Mouse (Mus musculus) liver, embryonic 11.5 days (tissue): ENCODE results near the gene Fryl. TPM values are rescaled to one million over a fixed set of nuclear protein-coding genes. Genes with fewer than 3 reads are reported as not detected.

Experiments
- ATAC-seq: fragments of 200-750 bp; cut with Nextera tagmentation; replicated peaks from 2 replicates; pipeline ENCODE4 v1.8.0; 2017; ENCODE audit warnings: moderate number of reproducible peaks, mild to moderate bottlenecking, moderate TSS enrichment, moderate library complexity; ENCODE audit not compliant: low FRiP score
- DNase-seq: peaks from one replicate; pipeline ENCODE4 v3.0.0-alpha.2; 2017; ENCODE audit warnings: low spot score
- H3K27ac ChIP-seq: fragments of 300-500 bp; sonication (generic); 2 replicates; pipeline ENCODE4 v1.5.1; 2014; ENCODE audit warnings: mild to moderate bottlenecking, low read depth, low read length, control low read depth
- H3K27me3 ChIP-seq: fragments of 300-500 bp; sonication (generic); replicated peaks from 2 replicates; pipeline ENCODE4 v1.6.1; 2014; ENCODE audit warnings: low read length, mixed read lengths; ENCODE audit not compliant: control insufficient read depth, insufficient read depth
- H3K36me3 ChIP-seq: fragments of 300-500 bp; sonication (generic); 2 replicates; pipeline ENCODE4 v1.6.1; 2014; ENCODE audit warnings: mild to moderate bottlenecking, low read length, moderate library complexity, mixed read lengths; ENCODE audit not compliant: control insufficient read depth, insufficient read depth
- H3K4me1 ChIP-seq: fragments of 300-500 bp; sonication (generic); replicated peaks from 2 replicates; pipeline ENCODE4 v1.6.1; 2014; ENCODE audit warnings: low read length, mixed read lengths; ENCODE audit not compliant: control insufficient read depth, insufficient read depth
- H3K4me2 ChIP-seq: fragments of 300-500 bp; sonication (generic); 2 replicates; pipeline ENCODE4 v1.6.1; 2014; ENCODE audit warnings: mild to moderate bottlenecking, control low read depth, moderate library complexity
- H3K4me3 ChIP-seq: fragments of 300-500 bp; sonication (generic); 2 replicates; pipeline ENCODE4 v1.5.1; 2014; ENCODE audit warnings: low read depth, low read length, control low read depth
- H3K9ac ChIP-seq: fragments of 300-500 bp; sonication (generic); 2 replicates; pipeline ENCODE4 v1.6.1; 2014; ENCODE audit warnings: low read depth, low read length, control low read depth
- H3K9me3 ChIP-seq: fragments of 300-500 bp; sonication (generic); 2 replicates; pipeline ENCODE4 v1.6.1; 2016; ENCODE audit warnings: low read length, inconsistent platforms, mixed read lengths; ENCODE audit not compliant: control insufficient read depth
- WGBS: fragments of 180-500 bp; shearing (Covaris S2); extraction: QIAGEN DNeasy Blood & Tissue Kit; methylation state at CpG from one replicate; pipeline ENCODE4 v1.1.7; 2014; 5-methylcytosine and 5-hydroxymethylcytosine counted together
- polyA plus RNA-seq: library from polyadenylated mRNA; unstranded; fragments of >200 nt; fragmentation: Nextera tagmentation; extraction: Ambion mirVana; gene quantifications from 2 replicates; pipeline ENCODE4 v1.2.1, GENCODE M21; 2014

Gene Fryl
- polyA plus RNA-seq, 1 experiment from 2014 or later: 39.7 TPM

- H3K9ac ChIP-seq: no peak overlapping the region
- H3K4me2 ChIP-seq: no peak overlapping the region
- no peak overlapping the region for H3K27ac ChIP-seq
- H3K4me3 ChIP-seq: no peak overlapping the region
- DNase-seq: no peak
- 64% methylated on average over 5 of the region's 5 CpGs for WGBS
- no peak for ATAC-seq
- H3K9me3 ChIP-seq: no peaks in the 10 kb centered on the region
- no peaks in the 10 kb centered on the region for H3K36me3 ChIP-seq
- H3K4me1 ChIP-seq: no peaks in the 10 kb centered on the region
- H3K27me3 ChIP-seq: no peaks in the 10 kb centered on the region
These were observed 30.2 kb upstream of the Fryl start for GRCm38 (mm10) chr5:73286603-73287002.

- H3K4me2 ChIP-seq: no peak overlapping the region
- no peaks in the 10 kb centered on the region for H3K36me3 ChIP-seq
- H3K27ac ChIP-seq: no peak overlapping the region
- H3K4me1 ChIP-seq: no peaks in the 10 kb centered on the region
- H3K9ac ChIP-seq: no peak overlapping the region
- DNase-seq (no peak), ATAC-seq (no peak)
- no peaks in the 10 kb centered on the region for H3K9me3 ChIP-seq
- H3K27me3 ChIP-seq: no peaks in the 10 kb centered on the region
- no peak overlapping the region for H3K4me3 ChIP-seq
- 77% methylated on average over 3 of the region's 3 CpGs for WGBS
These were observed 29.1 kb upstream of the Fryl start for GRCm38 (mm10) chr5:73285470-73285978.

- no peak overlapping the region for H3K4me2 ChIP-seq
- no peak overlapping the region for H3K27ac ChIP-seq
These were observed 27.6 kb upstream of the Fryl start for GRCm38 (mm10) chr5:73284046-73284445.

GRCm38 (mm10) chr5:73280567-73280850 is 24.1 kb upstream of the Fryl start:
- H3K4me1 ChIP-seq: no peaks in the 10 kb centered on the region
- no peak overlapping the region for H3K27ac ChIP-seq
- no peak overlapping the region for H3K4me2 ChIP-seq
- no peaks in the 10 kb centered on the region for H3K9me3 ChIP-seq
- H3K9ac ChIP-seq: no peak overlapping the region
- DNase-seq (no peak), ATAC-seq (no peak)
- no peaks in the 10 kb centered on the region for H3K27me3 ChIP-seq
- no peak overlapping the region for H3K4me3 ChIP-seq
- WGBS: 74% methylated on average over 4 of the region's 4 CpGs
- no peaks in the 10 kb centered on the region for H3K36me3 ChIP-seq

More at GRCm38 (mm10) chr5:73284046-73284445, 27.6 kb upstream of the Fryl start:
- no peaks in the 10 kb centered on the region for H3K27me3 ChIP-seq
- H3K4me3 ChIP-seq: no peak overlapping the region
- H3K4me1 ChIP-seq: no peaks in the 10 kb centered on the region
- no peak for ATAC-seq
- H3K36me3 ChIP-seq: no peaks in the 10 kb centered on the region
- H3K9ac ChIP-seq: no peak overlapping the region
- H3K9me3 ChIP-seq: no peaks in the 10 kb centered on the region
- DNase-seq: no peak

GRCm38 (mm10) chr5:73279732-73280566 is 23.5 kb upstream of the Fryl start:
- no peak overlapping the region for H3K4me3 ChIP-seq
- H3K27me3 ChIP-seq: no peaks in the 10 kb centered on the region
- no peak for ATAC-seq
- 75% methylated on average over 4 of the region's 4 CpGs for WGBS
- no peaks in the 10 kb centered on the region for H3K9me3 ChIP-seq
- H3K27ac ChIP-seq: no peak overlapping the region
- DNase-seq: no peak
- no peak overlapping the region for H3K9ac ChIP-seq
- no peaks in the 10 kb centered on the region for H3K36me3 ChIP-seq
- H3K4me1 ChIP-seq: no peaks in the 10 kb centered on the region
- no peak overlapping the region for H3K4me2 ChIP-seq

- no peak overlapping the region for H3K9ac ChIP-seq
- DNase-seq: no peak
These were observed 22.8 kb upstream of the Fryl start for GRCm38 (mm10) chr5:73279190-73279589.

GRCm38 (mm10) chr5:73274941-73275340 is 18.5 kb upstream of the Fryl start:
- H3K9me3 ChIP-seq: no peaks in the 10 kb centered on the region
- WGBS: 79% methylated on average over 2 of the region's 2 CpGs
- no peaks in the 10 kb centered on the region for H3K36me3 ChIP-seq
- no peak overlapping the region for H3K4me2 ChIP-seq
- no peak overlapping the region for H3K9ac ChIP-seq
- ATAC-seq (no peak), DNase-seq (no peak)
- H3K27ac ChIP-seq: no peak overlapping the region
- H3K4me1 ChIP-seq: no peaks in the 10 kb centered on the region
- H3K4me3 ChIP-seq: no peak overlapping the region
- no peaks in the 10 kb centered on the region for H3K27me3 ChIP-seq

More at GRCm38 (mm10) chr5:73279190-73279589, 22.8 kb upstream of the Fryl start:
- no peaks in the 10 kb centered on the region for H3K36me3 ChIP-seq
- H3K4me1 ChIP-seq: no peaks in the 10 kb centered on the region
- H3K4me3 ChIP-seq: no peak overlapping the region
- no peak for ATAC-seq
- no peaks in the 10 kb centered on the region for H3K9me3 ChIP-seq
- no peaks in the 10 kb centered on the region for H3K27me3 ChIP-seq
- H3K4me2 ChIP-seq: no peak overlapping the region
- 80% methylated on average over 10 of the region's 10 CpGs for WGBS
- no peak overlapping the region for H3K27ac ChIP-seq

- no peaks in the 10 kb centered on the region for H3K4me1 ChIP-seq
- H3K27ac ChIP-seq: no peak overlapping the region
- 73% methylated on average over 4 of the region's 4 CpGs for WGBS
- no peak overlapping the region for H3K4me2 ChIP-seq
- ATAC-seq (no peak), DNase-seq (no peak)
- H3K4me3 ChIP-seq: no peak overlapping the region
- H3K9me3 ChIP-seq: no peaks in the 10 kb centered on the region
- no peak overlapping the region for H3K9ac ChIP-seq
- H3K27me3 ChIP-seq: no peaks in the 10 kb centered on the region
- no peaks in the 10 kb centered on the region for H3K36me3 ChIP-seq
These were observed 16.8 kb upstream of the Fryl start for GRCm38 (mm10) chr5:73273171-73273570.

GRCm38 (mm10) chr5:73270612-73271011 is 14.2 kb upstream of the Fryl start:
- Histone ChIP-seq H3K4me2 (no peak overlapping the region), H3K4me3 (no peak overlapping the region), H3K4me1 (no peaks in the 10 kb centered on the region), H3K27me3 (no peaks in the 10 kb centered on the region), H3K9ac (no peak overlapping the region), H3K27ac (no peak overlapping the region), H3K9me3 (no peaks in the 10 kb centered on the region), H3K36me3 (no peaks in the 10 kb centered on the region)
- DNase-seq (no peak), ATAC-seq (no peak)
- 80% methylated on average over 6 of the region's 6 CpGs for WGBS
